Mouse (Mus musculus): ENCODE data around the gene Kirrel3. TPM values are rescaled to one million over a fixed set of nuclear protein-coding genes. Genes with fewer than 3 reads are reported as not detected.

Kirrel3 gene
- polyA plus RNA-seq, 1 experiment from 2014 or later, result 0.94 TPM

DNA sequence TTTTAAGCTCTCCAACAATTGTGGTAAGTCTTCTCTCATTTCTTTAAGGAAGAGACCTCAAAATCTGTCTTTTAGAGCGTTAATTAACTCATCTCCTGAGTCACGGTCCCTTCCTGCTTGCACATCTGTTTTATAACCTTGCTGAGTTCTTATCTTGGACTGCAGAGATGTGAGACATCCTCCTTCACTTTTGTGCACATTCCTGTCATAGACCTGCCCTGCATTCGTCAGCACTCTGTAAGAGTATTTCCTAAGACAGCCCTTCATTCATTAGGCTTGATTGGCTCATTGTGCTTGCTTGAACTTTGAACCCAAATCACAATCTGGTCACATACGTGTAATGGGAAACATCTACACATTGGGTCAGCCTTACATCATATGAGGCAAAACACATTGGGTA is 114.6 kb downstream of the Kirrel3 start:
- no peak for DNase-seq (ENCODE audit: low spot score)

DNA sequence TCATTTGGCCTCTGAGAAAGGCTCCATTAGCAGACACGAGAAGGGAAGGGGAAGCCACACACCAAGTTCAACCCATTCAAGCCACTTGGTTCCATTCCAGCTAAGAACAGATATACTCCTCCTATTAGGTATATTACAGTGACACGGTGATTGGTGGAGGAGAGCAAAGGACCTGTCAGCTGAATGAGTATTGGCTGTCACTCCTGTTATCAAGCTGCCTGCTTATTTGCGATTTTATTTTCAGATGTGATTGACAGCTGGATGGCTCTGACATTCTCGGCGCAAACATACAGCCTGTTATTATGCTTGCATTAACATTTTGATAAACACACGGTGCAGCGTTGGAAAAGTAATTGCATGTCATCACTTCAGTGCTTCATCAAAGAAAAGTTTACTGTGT is 118.1 kb downstream of the Kirrel3 start:
- no peak for DNase-seq (ENCODE audit: low spot score)

DNA sequence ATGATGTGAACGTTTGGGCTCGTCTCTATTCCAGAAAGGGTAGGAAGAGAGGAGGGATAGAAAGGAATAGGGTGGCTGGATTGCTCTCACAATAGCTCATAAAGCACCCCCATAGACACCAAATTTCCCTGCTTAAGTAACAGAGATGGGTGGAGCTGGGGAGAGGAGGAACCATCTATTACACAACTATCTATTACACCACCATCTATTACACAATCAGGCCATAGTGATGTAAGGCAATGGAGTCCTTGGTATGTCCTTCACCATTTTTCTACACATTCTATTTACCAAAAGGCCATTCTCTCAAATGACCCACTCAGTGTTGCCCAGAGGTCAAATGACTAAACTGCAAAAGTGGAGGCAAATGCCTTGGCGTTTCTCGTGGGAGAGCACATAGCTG is 119.2 kb downstream of the Kirrel3 start:
- no peak for DNase-seq (ENCODE audit: low spot score)

DNA sequence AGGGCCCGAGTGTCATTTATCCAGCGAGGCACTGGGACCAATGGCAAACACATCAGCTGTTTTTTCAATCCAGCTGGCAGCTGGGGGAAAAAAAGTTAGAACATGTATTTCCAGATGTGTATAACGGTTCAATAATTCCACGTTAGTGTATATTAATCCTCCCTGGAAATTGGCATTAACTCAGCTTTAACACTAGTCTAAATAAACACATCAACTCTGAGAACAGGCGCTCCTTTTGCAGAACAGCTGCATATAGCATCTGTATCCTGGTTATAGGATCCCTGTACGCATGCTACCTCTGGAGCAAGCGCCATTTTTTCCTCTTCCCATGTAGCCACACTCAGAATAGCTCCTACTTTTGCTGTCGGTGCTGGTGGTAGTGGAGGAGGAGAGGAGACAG is 119.8 kb downstream of the Kirrel3 start:
- no peak for DNase-seq (ENCODE audit: low spot score)

DNA sequence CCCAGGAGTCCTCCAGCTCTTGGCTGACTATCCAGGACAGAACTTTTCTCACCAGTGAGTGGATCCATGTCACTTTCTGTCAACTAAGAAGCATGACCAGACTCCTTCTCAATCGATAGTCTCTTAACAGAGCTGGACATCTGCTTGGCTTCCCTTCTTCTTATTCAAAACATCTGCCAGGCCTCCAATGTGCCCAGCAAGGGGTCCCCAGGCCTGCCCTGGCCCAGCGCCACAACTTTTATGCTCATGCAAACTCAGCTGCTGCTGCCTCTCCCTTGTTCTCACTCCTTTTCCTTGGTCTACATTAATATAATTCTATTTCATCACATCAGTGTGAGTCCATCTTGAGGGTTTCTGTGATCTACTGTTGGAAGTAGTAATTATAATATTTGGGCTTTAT is 122.3 kb downstream of the Kirrel3 start:
- no peak for DNase-seq (ENCODE audit: low spot score)

DNA sequence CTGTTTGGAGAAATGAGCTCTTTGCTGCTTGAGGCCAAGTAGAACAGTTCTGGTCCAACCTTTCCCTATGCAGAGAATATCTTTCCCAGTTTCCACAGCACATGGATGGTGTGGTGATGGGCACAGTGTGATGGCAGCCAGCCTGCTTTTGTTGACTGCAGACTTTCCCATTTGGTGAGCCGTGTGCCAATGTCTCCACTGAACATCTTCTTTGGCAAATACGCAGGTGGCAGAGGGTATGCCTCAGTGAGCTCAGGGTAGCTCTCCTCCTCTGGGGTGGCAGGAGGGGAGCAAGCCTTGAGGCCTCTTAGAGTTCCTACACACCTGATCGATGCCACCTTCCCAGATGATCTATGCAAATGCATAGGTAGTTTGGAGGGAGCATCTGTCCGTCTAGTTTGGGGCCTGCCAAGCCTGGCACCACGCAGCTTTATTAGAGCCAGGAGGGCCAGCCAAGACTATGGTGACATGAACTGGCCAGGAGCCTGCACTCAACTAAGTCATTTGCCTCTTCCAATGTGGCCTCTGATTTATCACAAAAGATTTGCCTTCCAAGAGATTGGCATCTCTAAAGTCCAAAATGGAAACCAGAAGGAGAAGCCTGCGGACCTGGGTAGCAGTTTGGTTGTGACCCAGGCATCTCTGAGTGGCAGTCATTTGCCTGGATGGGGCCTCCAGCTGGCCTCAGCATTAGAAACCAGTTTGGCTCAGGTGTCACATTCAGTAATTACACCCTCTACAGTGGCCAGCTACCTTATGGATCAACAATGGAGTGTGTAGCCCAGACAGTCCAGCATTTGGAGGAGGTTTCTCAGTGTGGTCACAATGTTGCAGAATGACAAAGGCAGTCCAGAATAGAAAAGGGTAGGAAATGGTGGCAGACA is 127.4 kb downstream of the Kirrel3 start:
- DNase-seq (ENCODE audit: low spot score), result no peak

DNA sequence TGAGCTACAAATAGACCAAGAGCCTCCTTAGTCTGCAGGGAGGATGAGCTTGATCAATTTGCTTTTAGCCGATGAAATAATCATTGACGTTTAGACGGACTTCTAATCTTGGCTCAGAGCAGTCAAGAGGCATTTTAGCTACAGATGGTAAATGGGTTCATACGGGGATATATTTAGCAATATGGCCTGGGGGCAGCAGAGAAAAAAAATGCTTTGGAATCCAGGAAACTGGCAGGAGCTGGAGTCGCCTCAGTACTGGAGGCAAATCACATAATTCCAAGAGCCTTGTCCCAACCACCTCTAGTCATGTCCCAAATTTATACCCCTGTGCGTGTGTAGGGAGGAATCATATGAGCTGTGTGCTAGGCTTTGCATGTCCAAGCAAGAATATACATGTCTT is 132.4 kb downstream of the Kirrel3 start:
- no peak for DNase-seq (ENCODE audit: low spot score)

DNA sequence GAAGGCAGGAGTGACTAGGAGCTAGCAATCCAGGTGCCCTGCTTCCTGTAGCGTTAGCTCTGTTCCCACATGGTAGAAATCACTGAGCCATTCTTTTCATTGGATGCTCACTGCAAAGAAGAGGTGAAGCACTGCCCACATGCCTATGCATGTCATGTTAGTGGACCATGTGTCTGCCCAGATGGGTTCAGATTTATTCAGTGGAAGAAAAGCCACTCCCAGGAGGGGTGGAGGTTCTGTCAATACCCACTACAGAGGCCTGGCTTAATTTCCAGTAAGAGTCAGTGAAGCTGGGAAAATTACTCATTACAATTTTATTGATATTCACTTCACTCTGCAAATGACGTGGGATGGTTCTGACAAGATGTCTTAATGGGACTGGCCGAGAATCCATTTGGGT is 134.2 kb downstream of the Kirrel3 start:
- no peak for DNase-seq (ENCODE audit: low spot score)

DNA sequence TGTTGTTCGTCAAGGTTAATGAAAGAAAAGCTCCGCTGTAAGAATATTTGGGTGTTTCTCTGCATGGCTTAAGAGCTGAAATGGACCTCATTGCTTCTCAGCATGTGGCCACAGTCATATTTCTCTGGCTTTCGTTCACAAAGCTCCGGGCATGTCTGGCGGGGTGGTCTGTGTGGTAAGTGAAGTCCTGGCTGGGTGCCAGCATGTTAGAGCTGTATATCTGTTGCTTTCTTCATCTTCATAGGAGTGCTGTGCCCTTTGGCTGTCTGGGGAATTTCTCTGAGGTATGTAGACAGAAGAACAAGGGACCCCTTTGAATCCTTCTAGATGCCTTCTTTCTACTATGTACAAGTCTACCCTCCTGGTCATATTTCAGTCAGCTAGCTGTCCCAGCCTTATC is 137.8 kb downstream of the Kirrel3 start:
- DNase-seq (ENCODE audit: low spot score), result no peak

DNA sequence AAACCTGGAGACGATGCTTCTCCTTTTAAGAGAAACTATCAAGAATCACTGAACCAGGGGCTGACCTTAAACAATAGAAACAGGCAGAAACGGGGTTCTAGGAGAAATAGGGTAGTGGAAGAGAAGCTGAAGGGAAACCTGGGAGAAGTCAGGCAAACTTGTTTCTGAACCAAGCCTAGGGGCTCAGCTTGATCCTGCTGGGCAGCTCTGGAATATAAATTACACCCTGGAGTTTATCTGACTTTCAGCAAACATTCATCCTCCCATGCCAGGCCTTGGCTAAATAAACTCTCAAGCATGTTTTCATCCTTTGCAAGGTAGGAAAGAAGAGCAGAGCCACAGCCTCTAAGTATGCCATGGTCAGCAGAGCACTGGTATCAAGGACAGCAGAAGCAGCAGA is 138.3 kb downstream of the Kirrel3 start:
- DNase-seq (ENCODE audit: low spot score), result no peak

DNA sequence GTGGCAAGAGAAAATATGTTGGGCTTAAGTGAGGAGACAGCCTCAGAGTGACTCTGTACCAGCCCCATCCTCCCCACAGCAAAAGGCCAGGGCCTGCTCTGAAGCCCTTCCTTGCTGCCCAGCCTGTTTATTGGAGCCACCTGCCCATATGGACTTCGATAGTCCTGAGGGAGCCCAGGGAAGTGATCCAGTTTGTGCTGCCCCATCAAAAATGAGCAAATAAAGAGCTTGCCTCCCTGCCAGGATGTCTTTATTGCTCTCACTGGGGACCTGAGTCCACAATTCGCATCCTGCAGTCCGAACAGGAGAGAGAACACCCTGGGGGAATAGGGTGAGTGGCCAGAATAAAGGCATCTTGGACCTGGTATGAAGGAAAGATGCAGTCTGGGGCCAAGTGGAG is 143.1 kb downstream of the Kirrel3 start:
- DNase-seq (ENCODE audit: low spot score), result no peak

DNA sequence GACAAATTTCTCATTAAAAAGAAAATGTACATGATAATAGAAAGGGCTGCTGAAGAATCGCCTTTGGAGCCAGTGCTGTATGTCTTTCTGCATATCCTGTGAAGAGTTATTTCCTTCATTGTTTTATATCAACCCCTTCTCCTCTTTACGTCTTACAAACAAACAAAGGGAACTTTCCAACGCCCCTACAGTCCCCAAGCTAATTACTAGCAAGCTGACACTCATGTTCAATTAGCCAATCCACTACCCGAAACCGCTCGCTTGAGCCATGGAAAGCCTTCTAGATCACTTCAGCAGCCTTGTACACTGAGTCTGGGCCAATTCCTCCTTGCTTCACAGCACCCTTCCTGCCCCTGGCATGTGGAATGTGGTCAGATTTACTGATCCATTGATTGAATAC is 150.0 kb downstream of the Kirrel3 start:
- no peak for DNase-seq (ENCODE audit: low spot score)

DNA sequence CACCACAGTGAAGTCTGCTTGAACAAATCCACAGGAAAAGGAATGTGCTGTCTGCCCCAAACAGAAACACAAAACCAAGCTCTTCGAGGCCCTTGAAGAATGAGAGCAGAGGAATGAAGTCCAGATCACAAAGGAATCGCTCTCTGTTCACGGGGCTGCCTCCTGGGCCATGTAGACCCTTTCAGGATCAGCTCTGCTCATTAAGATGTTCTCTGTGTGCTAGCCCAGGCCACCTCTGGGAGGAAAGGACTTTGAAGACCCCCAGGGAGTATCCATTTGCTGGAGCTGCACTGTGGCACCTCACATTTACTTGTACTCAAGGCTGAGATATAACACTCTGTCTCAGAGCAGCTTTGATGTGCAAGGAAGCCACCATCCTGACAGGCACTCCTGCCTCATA is 158.2 kb downstream of the Kirrel3 start:
- no peak for DNase-seq (ENCODE audit: low spot score)

DNA sequence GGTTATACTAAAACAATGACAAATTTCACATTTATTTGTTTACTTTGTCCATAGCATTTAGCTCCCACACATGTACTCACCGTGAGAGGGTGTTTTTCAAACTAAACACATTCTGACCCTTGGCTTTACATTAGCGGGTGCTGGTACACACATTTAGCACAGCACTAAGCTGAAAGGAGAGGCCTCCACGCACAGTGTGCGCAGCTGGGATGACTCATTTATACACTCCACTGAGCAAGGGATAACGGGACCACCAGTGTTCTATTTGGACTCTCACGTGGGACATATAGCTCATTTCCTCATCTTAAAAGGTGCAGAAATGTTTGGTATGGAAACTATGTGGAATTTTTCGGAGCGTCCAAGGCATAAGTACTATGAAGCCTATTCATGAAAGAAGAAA is 158.7 kb downstream of the Kirrel3 start:
- no peak for DNase-seq (ENCODE audit: low spot score)

DNA sequence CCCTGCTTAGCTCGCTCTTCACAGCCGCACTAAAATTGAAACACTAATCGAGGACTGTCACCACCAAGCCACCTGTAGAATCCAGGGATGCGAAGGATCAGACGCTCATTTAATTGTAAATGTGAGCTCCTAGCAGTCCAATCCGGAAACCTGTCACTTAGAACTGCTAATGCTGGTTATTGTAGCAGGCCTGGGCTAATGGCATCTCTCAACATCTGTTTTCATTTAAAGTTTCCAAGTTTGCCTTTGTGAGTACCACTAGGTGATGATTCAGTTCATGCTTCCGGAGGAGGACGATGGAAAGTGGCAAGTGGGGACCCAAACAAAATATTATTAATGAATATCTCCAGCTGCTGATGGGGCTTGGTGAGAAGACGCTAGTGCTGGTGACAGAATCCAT is 161.1 kb downstream of the Kirrel3 start:
- DNase-seq (ENCODE audit: low spot score), result no peak

DNA sequence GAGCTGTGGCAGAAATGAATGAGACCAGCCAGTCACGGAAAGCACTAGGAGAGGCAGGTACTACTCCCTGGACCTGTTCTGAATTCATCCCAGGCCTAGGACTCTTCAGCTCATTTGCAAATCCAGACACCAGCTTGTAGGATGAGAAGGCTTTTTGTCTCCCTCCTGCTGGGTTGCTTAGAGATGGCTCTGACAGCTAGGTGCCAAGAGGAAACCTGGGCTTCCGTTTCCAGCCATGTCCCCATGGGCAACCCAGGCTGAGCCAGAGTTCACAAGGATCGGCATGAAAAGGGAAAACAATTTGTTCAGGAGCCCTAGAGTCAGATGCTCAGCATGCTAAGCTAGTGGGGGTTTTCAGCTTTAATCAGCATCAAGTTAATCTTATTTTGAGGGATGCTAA is 166.6 kb downstream of the Kirrel3 start:
- no peak for DNase-seq (ENCODE audit: low spot score)

DNA sequence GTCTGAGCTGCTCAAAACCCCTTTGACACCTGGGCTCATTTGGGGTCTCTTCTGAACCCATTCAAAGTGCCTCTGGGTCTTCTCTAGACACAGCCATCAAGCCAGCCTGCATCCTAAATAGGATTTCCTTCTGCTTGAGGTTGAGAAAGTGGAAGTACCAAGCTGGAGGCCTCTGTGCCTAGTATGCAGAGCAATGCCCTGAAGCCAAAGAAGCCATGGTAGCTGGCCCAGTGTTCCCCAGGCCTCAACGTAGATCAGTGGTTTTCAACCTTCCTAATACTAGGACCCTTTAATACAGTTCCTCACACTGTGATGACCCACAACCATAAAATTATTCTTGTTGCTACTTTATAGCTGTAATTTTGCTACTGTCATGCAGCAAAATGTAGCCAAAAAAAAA is 167.4 kb downstream of the Kirrel3 start:
- DNase-seq (ENCODE audit: low spot score), result no peak

DNA sequence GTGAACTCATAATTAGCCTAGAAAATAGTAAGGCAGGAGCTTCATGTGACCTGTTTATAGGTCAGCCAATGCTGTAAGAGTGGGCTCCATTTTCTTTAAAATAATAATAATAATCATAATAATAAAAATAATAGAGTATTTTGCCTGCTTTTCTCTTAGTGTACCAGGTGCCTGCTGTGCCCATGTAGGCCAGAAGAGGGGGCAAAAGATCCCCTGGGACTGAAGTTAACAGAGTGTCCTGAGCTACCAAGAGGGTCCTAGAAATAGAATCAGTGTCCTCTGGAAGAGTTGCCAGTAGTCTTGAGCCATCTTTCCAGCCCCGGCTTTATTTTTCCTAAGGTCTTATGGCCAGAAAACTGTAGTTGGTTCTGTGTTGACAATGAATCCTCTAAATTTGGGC is 174.9 kb downstream of the Kirrel3 start:
- DNase-seq (ENCODE audit: low spot score), result no peak

DNA sequence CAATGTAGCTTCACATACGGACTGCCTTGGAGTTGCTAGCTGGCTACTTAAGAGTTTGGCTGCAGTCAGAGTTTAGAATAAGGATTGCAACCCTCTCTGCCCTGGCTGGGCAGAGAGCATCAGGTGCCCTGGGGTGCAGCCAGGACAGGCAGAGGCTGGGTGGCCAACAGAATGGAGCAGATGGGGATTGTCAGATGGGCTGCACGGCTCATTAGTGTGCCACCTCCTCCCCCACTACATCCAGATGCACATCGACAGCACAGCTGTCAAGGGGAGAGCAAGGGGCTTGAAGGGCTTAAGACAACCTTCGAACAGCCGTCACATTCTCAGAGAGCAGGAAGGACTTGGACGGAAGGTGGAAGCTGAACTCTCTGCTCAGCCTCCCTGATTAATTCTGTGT is 177.7 kb downstream of the Kirrel3 start:
- DNase-seq (ENCODE audit: low spot score), result no peak

DNA sequence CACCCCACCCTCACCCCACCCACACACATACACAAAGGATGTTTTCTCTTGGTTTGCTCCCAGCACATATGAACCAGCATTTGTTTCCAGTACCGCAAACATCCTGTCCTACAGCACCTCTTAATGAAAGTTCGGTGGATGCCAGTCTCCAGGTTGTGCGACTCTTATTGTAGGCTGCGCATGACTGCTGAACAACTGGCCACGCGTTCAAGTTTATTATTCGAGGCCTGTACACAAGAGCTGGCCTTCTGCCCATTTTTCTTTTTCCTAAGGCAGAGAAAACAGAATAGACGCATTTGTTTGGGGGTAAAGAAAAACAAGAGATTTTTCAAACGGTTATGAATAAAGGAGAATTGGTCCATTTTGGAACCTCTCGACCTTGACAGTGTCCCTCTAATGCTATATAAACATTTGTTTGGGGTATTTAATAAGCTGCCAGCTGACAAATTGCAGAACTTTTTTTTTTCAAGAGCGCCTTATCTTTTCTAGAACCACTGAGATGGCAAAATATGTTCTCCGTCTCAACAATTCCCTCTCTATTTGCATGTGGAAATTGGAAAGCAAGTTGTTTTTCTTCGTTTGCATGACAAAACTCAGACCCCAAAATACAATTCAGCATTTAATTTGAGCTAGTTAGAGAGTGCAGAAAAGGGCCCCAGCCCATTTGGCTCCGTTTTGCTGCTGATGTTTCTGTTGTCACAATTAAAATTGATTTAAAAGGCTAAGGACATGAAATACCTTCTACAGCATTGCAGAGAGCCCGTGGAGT is 179.9 kb downstream of the Kirrel3 start:
- no peak for DNase-seq (ENCODE audit: low spot score)

DNA sequence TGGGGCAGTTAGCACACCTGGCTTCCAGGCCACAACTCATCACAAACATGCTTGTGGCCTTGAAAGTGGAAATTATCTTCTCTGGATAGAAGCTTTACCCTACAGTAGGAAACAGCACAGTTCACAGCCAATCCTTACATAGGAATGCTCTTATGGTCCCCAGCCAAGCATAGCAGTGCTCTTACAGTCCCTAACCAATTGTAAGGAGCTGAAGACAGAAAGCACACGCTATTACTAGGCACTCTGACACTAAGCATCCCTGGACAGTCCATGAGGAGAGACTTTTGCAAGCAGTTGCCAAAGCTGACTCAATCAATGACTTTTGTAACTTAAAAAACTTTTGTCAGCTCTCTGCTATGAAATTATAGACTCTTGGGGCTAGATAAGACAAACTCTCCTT is 181.5 kb downstream of the Kirrel3 start:
- DNase-seq (ENCODE audit: low spot score), result no peak

DNA sequence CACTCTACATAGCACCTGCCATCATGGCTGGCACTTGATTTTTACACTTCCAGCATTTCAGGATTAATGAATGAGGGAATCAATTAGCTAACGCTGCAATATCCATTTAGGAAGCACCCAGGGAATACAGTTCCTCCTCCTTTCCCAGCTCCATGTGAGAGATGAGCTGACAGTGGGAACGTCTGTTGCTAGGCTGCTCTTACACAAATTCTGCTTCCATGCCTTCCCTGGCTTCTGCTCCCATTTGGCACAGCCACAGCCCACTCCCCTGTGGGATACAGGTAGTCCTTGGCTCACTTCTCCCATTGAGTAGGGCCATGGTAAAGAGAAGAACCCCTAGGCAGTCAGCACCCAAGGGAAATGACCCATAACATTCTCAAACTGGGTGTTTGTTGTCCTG is 185.2 kb downstream of the Kirrel3 start:
- no peak for DNase-seq (ENCODE audit: low spot score)

DNA sequence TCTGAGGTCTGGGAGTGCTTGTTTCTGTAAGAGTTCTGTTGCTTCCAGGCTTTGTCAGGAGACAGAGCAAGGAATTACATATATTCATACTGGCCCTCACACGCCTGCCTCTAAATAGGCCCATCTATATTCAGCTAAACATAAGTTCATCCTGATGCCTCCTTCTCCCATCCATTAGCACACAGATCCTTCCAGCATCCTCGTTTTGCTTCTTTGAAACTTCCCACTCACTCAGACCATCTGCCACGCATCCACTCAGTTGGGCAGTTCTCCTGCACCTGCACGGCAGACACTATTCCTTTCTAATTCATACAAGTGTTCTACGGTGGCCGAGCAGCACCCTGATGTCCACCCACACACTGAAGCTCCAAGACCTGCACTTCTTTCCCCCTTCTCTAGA is 201.1 kb downstream of the Kirrel3 start:
- DNase-seq (ENCODE audit: low spot score), result no peak
